Mouse (Mus musculus) CH12F3 (cell line): ENCODE measurements around the gene Igfbp4.

Experiments used
- in situ Hi-C: fragments of 300-500 bp; cut with MboI; formaldehyde crosslinking; loops from 2 replicates; pipeline ENCODE4 v1.14.3; 2020; ENCODE audit warnings: low sequenced_read_pairs

Gene Igfbp4

DNA sequence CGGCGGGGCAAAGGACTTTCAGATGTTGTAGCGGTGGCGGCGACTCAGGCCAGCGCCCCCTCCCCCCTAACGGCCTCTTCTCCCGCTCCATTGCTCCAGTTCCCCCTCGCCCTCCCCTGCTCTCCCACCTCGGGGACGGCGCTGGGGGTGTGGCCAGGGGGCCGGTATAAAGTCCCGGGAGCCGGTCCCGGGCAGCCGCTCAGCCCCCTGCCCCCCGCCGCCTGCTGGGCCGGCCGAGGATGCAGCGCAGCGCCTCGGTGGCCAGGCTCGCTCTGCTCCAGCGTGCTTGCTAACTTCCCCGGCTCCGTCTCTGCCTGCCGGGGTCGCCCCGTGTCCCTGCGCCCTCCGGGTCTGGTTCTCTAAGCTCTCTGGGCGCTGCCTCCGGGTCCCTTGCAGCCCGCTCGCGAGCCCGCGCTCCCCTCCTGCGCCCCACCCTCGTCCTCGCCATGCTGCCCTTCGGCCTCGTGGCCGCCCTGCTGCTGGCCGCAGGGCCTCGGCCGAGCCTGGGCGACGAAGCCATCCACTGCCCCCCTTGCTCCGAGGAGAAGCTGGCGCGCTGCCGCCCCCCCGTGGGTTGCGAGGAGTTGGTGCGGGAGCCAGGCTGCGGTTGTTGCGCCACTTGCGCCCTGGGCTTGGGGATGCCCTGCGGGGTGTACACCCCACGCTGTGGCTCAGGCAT lies at the start of gene Igfbp4:
Igfbp4 (plus strand) TSS at position 194 of the 679 bp plus-strand sequence.
- in situ Hi-C loops: loop anchor here (25.0 kb wide), 1 partner anchor 96 kb away; no protein-coding TSS in a partner anchor

DNA sequence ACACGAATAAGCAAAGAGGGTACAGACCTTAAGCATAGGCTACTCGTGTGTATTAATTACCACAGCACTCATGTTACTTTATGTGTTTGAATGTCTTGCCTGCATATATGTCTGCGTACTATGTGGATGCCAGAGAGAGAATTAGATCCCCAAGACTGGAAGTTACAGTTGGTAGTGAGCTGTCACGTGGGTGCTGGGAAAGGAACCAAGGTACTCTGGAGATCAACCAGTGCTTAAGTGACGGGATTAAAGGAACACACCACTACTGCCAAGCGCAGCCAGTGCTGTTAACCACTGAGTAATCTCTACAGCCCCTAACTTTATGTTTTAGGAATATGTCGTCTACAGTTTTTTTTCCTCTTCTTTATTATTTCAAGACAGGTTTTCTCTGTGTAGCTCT lies 45.1 kb upstream of the Igfbp4 start:
- in situ Hi-C loops: no loop called here

DNA sequence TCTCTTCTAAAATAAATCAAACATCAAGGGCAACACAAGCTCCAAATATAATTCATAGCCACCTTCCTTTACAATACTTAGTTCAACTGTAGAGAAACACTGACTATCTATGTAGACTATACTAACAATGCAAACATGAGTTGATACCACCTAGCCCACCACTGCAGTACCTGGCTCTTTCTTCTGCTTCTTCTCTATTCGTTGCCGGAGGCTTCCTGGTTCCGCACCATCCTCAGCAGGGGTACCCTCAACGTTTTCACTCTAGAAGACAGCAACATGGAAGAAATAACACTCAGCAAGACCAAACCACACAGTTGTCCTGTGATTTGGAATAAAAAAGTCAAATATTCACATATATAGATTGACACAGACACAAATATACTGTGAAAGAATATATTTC lies 43.4 kb upstream of the Igfbp4 start:
- in situ Hi-C loops: no loop called here

DNA sequence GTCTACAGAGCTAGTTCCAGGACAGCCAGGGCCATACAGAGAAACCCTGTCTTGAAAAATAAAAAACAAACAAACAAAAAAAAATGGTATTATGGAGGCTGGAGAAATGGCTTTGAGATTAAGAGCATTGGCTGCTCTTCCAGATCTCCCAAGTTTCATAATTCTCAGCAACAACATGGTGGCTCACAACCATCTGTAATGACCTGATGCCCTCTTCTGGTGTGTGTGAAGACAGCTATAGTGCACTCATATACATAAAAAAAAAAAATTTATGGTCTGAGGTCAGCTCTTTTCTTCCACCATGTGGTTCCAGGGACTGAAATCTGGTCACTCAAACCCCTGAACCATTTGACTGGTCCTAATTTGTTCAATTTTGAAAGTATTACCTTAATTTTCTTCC lies 42.3 kb upstream of the Igfbp4 start:
- in situ Hi-C loops: no loop called here

DNA sequence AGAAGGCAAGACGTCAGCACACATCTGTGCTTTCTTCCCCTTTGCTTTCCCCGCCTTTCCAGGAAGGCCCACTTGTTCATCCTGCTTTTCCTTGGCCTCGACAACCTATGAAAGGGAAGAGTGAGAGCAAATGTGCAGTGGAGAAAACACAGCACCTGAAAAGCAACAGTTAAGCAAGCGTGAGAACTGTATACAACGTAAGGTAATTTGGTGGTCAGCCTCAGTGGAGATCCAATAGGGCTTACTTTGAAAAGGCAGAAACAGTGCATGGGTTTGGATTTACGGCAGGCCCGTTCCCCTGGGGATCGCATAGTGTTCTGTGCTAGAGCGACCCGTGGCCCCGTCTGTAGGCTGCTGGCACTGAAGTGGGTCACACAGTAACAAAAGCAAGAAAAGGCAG lies 41.8 kb upstream of the Igfbp4 start:
- in situ Hi-C loops: no loop called here

DNA sequence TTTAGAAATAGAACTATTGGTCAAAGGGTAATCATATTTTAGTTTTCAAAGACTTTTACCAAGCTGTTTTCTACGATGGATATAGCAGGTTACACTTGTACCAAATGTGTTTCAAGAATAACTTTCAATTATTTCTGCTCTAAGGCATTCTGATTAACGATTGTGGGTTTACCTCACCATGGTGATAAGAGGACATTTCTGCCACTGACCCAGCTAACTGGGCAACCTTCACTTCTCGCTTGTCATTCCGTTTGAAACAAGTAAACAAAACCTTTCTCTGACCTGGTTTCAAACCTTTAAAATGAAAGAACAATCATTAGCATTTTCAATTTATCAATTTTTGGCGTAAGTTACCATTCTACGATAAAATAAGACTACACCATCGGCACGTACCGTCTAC lies 34.3 kb upstream of the Igfbp4 start:
- in situ Hi-C loops: no loop called here

DNA sequence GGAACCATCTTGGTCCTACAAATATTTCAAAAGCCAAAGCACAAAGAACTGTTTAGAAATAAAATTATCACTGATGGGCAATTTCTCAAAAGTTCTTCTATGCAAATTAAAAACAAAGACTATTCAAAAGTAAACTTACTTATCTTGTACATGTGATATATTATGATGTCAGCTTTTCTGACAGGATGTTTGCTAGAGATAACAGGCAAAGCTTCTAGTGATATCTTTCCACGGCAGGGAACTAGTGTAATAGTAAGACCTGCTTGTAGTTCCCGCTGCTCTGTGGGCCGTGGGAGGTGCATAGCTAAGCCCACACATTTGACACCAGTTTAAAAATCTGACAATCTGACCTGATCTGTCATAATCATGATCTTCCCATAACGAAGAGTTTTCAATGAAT lies 30.9 kb upstream of the Igfbp4 start:
- in situ Hi-C loops: no loop called here

DNA sequence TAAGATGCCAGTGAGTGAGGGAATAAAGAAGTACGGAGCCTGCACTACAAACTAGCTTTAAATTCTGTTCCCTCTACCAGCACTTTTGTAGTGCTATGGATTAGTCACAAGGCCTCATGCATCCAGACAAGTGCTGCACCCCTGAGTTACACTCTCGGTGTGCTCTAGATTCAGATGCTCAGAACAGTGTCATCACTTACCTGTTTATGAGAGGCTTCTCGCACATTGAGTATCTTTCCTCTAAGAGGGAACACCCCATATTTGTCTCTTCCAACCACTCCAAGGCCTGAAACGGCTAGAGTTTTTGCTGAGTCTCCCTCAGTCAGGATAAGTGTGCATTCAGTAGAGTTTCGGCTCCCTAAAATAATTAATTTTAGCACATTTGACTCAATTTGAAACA lies 30.3 kb upstream of the Igfbp4 start:
- in situ Hi-C loops: no loop called here

DNA sequence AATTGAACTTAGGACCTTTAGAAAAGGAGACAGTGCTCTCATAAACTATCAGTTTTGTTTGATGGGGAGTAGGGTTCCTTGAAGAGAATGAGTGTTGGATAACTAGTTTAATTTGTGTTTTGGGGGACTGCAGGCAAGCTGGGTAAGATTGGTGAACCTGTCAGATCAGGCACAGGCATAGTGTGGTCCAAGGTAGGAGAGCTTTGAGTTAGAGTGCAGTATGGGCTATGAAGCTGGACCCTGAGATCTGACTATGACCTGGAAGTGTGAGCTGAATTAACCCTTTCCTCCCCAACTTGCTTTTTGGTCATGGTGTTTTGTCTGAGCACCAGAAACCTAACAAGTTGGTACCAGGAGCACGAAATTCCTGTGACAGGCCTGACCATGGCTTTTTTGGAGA lies 27.2 kb upstream of the Igfbp4 start:
- in situ Hi-C loops: no loop called here

DNA sequence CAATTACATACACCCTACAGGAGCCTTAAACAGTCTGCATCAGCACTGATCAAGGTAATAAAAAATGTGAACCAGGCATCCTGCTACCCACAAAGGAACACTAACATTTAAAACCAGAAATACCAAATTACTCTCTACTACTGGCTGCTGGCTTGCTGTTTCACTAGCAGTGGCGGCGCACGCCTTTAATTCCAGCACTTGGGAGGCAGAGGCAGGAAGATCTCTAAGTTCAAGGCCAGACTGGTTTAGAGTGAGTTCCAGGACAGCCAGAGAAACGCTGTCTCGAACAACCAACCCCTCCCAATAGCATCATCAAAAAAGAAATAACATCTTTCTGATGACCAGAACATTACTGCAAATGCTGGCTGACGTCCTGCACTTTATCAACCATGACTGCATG lies 21.2 kb upstream of the Igfbp4 start:
- in situ Hi-C loops: no loop called here

DNA sequence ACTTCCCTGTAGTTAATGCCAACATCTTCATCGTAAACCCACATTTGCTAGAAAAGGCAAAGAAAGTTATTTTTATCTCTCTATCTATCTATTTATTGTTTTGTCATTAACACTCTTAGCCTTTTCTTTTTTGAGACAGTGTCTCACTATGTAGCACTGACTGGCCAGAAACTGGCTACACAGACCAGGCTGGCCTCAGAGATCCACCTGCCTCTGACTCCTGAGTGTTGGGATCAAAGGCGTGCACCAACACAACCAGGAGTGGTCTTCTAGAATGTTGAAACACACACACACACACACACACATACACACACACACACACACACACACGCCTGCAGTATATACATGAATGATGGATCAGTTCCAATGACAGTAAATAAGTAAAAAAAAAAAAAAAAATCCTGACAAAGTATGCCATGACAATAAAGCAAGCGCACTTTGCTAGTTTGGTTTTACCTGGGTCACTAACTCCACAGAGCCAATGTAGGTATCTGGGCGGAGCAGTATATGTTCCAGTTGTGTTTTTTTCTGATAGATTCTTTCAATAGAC lies 18.6 kb upstream of the Igfbp4 start:
- in situ Hi-C loops: no loop called here

DNA sequence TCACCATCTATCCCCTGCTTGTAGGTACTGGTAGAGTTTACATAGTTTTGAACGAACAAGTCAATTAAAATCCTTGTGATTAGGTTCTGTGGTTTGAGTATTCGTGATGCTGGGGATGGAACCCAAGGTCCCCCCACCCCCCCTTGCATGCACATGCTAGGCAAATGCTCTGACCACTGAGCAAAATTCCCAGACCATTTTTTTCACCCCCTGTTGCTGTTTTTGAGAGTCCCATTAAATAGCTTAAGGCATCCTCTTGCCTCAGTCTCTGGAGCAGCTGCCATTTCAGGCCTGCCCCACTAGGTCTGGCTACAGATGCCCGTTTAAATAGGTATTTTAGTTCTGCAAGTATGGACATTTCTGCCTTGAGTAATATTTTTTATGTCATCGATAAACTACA lies 17.9 kb upstream of the Igfbp4 start:
- in situ Hi-C loops: no loop called here

DNA sequence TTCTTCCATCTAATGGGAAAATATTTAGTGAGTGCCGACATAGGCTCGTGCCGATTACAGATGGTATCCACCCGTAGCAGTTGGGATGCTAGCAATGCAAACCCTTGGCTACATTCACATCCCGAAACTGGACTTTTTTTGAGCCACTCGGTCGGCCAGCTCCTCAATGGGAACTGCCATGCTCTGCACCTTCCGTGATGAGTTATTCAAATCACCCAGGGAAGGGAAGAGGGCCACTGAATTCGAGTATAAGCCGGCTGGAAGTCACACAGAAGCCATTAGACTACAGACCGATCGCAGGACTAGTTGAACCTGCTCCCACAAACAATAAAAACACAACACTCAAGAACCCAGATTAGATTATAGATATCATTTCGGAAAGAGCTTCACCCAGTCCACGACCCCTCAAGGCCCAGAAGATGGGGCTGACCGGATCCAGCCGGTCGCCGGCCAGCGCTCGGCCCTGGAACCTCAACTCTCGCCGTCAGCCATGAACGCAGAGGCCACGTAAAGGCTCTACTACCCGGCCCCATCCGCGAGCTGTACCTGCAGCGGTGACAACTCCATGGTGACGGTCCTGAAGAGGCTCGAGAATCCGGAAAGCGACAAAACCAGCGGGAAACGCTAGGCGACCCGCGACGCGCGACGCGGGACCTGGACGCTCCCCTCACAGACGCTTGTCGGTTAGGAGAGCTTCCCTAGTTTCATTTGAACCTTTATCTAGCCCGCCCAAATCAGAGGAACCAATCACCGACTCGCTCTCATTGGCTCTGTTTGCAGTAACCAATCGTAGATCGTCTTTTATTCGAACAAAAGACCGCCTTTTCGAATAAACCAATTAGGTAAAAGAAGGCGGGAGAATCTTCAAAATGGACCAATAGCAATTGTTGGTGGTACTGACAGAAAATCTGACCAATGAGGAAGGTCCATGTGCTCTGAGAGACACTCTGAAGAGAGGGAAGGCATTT lies 17.3 kb upstream of the Igfbp4 start, which contains the start of gene Top2a:
Top2a (minus strand) TSS at position 690 of the 968 bp plus-strand sequence.
- in situ Hi-C loops: no loop called here

DNA sequence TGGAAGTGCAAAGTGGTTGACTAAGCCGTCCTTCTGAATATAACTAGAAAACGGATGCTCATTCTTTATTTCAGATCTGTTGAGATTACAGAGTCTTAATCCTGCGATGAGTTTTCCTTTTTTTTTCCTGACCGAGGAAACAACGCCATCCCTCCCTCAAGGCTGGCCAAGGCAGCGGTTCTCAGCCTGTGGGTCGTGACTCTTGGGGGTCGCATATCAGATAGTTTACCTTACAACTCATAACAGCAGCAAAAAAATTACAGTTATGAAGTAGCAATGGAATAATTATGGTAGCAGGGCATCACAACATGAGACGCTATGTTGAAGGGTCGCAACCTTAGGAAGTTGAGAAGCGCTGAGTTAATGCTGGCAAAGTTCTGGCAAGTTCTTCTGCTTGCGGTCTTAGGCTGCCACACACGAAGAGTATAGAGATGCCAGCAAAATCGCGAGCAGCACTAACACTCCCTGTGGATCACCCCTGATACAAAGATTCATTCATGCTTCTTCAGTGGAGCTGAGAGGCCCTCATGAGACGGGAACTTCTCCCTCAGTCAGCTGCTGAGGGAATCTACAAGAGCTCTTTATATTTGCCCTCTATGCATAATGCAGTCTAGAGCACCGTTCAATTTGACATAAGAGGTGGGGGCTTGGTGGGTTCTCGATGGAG lies 16.4 kb upstream of the Igfbp4 start:
- in situ Hi-C loops: loop anchor here (25.0 kb wide), 1 partner anchor 113 kb away; no protein-coding TSS in a partner anchor

DNA sequence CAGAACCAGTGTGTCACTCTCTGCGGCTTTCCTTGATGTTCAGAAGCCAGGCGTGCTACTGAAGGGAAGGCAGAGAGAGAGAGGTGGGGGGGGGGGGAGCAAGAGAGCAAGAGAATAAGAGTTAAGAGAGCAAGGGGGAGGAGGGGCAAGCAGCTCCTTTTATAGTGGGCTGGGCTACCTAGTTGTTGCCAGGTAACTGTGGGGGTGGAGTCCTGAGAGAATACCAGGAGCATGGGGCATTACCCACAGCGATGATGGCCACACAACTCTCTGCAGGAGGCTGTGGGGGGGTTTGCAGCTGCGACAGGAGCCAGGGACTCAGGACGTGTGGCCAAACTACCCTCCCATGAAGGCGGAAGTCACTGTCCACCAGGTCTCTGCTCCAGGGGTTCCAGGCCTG lies 15.2 kb upstream of the Igfbp4 start:
- in situ Hi-C loops: loop anchor here (25.0 kb wide), 1 partner anchor 111 kb away; no protein-coding TSS in a partner anchor

DNA sequence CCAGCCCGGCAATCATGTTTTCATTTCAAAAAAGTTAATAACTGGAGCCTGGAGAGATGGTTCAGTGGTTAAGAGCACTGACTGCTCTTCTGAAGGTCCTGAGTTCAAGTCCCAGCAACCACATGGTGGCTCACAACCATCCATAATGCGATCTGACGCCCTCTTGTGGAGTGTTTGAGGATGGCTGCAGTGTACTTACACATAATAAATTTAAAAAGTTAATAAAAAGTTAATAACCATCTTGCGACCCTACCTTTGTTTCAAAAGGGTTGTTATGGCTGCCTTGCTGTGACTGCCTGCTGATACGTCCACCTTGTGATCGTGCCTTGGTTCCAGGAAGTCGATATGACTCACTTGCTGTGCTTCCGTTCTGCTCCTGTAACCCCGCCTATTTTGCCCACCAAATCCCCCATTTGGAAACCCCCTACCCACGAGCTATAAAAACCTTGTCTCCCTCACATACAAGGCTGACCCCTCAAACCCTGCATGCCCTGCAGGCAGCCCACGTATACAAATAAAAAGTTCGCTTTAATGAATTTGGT lies 14.1 kb upstream of the Igfbp4 start:
- in situ Hi-C loops: loop anchor here (25.0 kb wide), 1 partner anchor 110 kb away; no protein-coding TSS in a partner anchor

DNA sequence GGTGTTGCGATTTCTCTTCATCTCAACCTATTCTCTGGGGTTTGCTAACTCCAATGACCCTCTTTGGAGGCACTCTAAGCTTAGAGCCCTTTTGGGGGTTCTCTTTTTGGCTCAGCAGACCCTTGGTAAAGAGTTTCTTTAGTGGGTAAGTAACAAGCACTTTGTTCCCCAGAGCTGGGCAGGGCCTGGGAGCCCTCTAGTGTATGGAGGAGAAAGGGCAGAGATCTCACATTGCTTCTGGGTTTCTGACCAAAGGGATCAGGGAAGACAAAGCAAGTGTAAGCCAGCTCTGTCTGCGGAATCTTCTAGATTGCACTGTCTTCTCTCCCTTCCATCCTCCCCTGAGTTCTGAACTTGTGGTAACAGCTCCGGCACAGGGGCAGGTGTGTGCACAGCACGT lies 5.7 kb upstream of the Igfbp4 start:
- in situ Hi-C loops: loop anchor here (25.0 kb wide), 1 partner anchor 102 kb away; no protein-coding TSS in a partner anchor

DNA sequence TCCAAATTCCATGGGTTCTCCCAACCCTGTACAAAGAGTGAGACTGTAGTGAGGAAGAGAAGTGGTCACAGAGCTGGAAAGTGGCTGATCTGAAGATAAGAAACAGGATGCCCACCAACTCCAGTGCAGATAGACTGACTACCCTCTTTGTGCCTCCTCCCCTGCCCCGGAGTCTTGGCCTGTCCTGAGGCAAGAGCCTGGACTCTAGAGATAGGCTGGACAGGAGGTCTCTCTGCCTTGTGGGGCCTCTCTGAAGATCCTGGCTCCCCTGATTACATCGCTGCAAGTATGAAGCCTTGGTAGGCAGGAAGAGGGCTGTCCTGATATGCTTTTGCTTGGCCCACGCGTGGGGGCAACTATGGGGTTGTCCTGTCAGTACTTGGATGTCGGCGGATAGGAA lies 4.8 kb upstream of the Igfbp4 start:
- in situ Hi-C loops: loop anchor here (25.0 kb wide), 1 partner anchor 101 kb away; no protein-coding TSS in a partner anchor

DNA sequence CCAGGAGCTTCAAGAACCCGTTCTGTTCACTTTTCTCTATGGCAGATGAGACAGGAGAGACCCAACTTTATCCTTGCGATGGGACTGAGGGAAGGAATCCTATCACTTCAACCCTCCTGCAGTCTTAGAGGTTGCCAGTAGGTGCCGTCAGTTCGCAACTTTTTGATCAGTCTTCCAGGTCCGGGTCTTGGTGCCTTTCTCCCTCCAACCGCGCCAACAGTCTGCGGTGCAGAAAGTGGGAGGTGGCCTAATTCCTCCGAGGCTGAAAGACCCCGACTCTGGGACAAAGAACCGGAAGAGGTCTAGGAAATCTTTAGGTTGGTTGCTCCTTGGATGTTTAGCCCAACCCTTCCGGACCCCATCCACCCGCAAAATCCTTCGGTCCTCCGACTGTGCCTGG lies 1.3 kb upstream of the Igfbp4 start:
- in situ Hi-C loops: loop anchor here (25.0 kb wide), 1 partner anchor 98 kb away; no protein-coding TSS in a partner anchor

DNA sequence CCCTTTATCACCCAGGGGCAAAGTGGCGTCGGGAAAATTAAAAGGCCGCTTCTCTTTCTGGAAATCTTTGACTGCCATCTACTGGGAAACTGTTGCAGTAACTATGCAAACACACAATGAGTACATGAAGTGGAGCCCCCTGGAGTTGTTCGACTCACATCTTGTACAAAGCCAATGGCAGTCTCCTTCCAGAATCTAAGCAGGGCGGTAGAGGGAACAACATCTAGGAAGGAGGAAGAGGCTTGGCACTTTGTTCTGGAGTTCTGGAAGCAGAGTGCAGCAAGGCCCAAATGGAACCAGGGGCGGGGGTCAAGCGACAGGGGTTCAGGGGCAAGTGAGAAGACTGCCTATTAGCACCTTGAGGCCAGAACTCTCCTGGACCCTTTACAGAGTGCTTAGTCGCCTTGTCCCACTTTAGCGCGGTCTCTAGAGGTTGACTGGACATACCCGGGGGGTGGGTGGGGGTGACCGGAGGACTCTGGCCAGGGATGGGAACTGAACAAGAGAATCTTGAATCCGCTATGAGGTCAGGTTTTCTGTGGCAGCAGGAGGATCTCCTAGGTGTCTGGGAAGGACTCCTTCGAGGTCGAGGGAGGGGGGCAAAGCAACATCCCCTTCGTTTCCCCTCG lies 584 bp upstream of the Igfbp4 start:
- in situ Hi-C loops: loop anchor here (25.0 kb wide), 1 partner anchor 97 kb away; no protein-coding TSS in a partner anchor
